Mouse (Mus musculus) thymus, adult 2 months (tissue): ENCODE results near the gene Gcgr. TPM values are rescaled to one million over a fixed set of nuclear protein-coding genes. Genes with fewer than 3 reads are reported as not detected.
A peak's percentile ranks its signal among the peaks of the same experiment; 100 is the strongest.

Source experiments
- DNase-seq: peaks from one replicate; pipeline ENCODE4 v3.0.0; 2021
- H3K27ac ChIP-seq: fragments of 200-500 bp; 2 replicates; pipeline ENCODE4 v1.5.1; 2012; ENCODE audit warnings: low read length, control low read depth; ENCODE audit not compliant: control insufficient read depth, insufficient read depth
- H3K27me3 ChIP-seq: fragments of 200-500 bp; 2 replicates; pipeline ENCODE4 v1.6.1; 2012; ENCODE audit warnings: mild to moderate bottlenecking, low read length, moderate library complexity, mixed read lengths; ENCODE audit not compliant: control insufficient read depth, insufficient read depth
- H3K36me3 ChIP-seq: fragments of 200-500 bp; 2 replicates; pipeline ENCODE4 v1.6.1; 2012; ENCODE audit warnings: mild to moderate bottlenecking, low read length, moderate library complexity; ENCODE audit not compliant: control insufficient read depth, insufficient read depth
- H3K4me1 ChIP-seq: fragments of 200-500 bp; replicated peaks from 2 replicates; pipeline ENCODE4 v1.6.1; 2012; ENCODE audit warnings: low read length; ENCODE audit not compliant: control insufficient read depth, insufficient read depth
- H3K4me3 ChIP-seq: fragments of 200-500 bp; 2 replicates; pipeline ENCODE4 v1.5.1; 2012; ENCODE audit warnings: mild to moderate bottlenecking, low read length, control low read depth, moderate library complexity; ENCODE audit not compliant: control insufficient read depth, insufficient read depth
- CTCF ChIP-seq: fragments of 200-500 bp; IDR thresholded peaks from 2 replicates; pipeline ENCODE4 v1.5.1; 2012; ENCODE audit warnings: mild to moderate bottlenecking, control low read depth, low read length, moderate library complexity, borderline replicate concordance; ENCODE audit not compliant: control insufficient read depth, poor library complexity, insufficient read depth; ENCODE audit errors: extremely low read depth
- POLR2A ChIP-seq: fragments of 200-500 bp; IDR thresholded peaks from 2 replicates; pipeline ENCODE4 v1.6.1; 2012; ENCODE audit warnings: mild to moderate bottlenecking, low read length, control low read depth, moderate library complexity; ENCODE audit not compliant: control insufficient read depth, poor library complexity, insufficient read depth; ENCODE audit errors: extremely low read depth
- WGBS: fragments of 180-500 bp; shearing (Covaris S2); methylation state at CpG from one replicate; pipeline ENCODE4 v1.1.7; 2018; 5-methylcytosine and 5-hydroxymethylcytosine counted together
- polyA plus RNA-seq: library from polyadenylated mRNA; depleted of rRNA; stranded (reverse); fragments of >200 nt; gene quantifications from 2 replicates; pipeline ENCODE4 v1.2.3, GENCODE M21; 2012

Gene Gcgr
- polyA plus RNA-seq, 1 experiment, result 1.0 TPM

DNA sequence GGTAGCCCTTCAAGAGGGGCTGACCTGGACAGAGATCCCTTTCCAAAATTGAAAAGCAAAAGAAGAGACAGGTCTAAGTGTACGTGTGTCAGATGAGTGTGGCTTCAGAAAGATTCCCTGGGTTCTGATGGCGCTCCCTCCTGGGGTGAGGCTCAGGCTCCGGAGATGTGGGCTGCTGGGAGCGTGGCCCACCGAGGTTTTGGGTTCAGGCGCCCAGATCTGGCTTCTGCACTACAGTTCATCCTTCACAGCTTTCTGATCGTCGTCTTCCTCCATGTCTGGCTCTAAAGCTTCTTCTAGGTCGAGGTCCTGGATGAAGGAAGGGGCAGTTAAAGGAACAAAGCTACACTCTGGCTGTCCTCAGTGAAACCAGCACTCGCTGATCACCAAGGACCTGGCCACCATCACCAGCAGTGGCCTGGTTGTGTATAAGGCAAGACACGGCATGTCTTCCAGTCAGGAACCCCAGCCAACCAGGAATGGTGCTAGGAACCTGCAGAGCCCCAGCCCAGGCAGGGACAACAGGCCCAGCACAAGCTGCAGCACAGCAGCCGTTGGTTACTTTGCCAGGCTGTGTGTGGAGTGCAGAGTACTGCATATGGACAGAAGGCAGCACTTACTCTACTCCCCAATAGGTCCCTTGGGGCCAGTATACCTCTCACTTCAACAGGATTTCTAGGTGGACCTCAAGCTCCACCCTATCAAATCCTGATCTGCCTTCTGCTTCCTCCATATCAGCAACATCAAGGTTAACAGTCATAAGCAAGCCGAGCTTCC is 30.6 kb downstream of the Gcgr start:
- Histone ChIP-seq H3K4me1 (no peaks in the 10 kb centered on the region), H3K27ac (no peak overlapping the region), H3K27me3 (no peaks in the 10 kb centered on the region), H3K36me3 (peaks cover 57% of the 10 kb centered on the region), H3K4me3 (no peak overlapping the region)
- DNase-seq, result no peak
- WGBS, result 92% methylated on average over 13 of the region's 13 CpGs
- TF ChIP-seq CTCF (no peak), POLR2A (no peak)

DNA sequence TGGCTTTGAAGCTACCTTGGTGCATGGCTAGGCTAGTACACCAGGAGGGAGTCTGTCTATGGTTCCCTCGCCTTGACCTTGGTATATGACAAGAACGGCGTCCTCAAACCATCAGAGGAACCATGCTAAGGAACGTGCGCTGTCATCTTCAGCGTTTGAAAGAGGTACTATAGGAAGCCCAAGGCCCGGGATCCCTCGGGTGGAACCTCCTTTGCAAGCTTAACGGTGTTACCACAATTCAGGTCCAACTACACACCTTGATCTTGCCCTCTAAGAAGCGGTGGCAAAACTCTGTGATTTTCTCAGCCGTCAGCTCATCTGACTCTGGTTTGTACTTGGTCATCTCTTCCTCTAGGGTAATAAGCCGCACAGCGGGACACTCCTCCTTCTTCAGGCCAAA is 32.5 kb downstream of the Gcgr start:
- no peak for TF ChIP-seq POLR2A
- TF ChIP-seq CTCF, result no peak
- no peaks in the 10 kb centered on the region for H3K4me1 ChIP-seq
- no peak for DNase-seq
- H3K27me3 ChIP-seq, result no peaks in the 10 kb centered on the region
- no peak overlapping the region for H3K27ac ChIP-seq
- peaks cover 75% of the 10 kb centered on the region for H3K36me3 ChIP-seq
- 97% methylated on average over 13 of the region's 13 CpGs for WGBS
- H3K4me3 ChIP-seq, result no peak overlapping the region

DNA sequence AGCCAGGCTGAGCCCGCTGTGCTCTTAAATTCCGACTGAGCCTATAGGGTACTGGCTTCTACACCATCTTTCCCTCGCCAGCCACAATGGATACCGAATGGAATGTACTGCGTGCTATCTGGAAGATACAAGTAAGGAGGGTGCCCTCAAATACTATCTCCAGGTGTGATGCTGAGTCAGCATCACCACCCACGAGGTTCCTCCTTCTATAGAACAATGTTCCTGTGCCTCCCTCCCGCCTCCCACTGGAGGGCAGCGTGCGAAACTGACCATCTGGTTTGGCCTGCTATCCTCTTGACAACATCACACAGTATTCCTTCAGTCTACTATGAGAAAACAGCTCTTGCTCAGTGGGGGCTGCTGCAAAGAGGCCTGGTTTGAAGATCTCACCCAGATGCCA is 34.6 kb downstream of the Gcgr start:
- no peak overlapping the region for H3K4me3 ChIP-seq
- peaks cover 82% of the 10 kb centered on the region for H3K36me3 ChIP-seq
- H3K4me1 ChIP-seq, result no peaks in the 10 kb centered on the region
- H3K27me3 ChIP-seq, result no peaks in the 10 kb centered on the region
- H3K27ac ChIP-seq, result no peak overlapping the region
- DNase-seq, result no peak
- 90% methylated on average over 9 of the region's 9 CpGs for WGBS
- TF ChIP-seq POLR2A (no peak), CTCF (no peak)

DNA sequence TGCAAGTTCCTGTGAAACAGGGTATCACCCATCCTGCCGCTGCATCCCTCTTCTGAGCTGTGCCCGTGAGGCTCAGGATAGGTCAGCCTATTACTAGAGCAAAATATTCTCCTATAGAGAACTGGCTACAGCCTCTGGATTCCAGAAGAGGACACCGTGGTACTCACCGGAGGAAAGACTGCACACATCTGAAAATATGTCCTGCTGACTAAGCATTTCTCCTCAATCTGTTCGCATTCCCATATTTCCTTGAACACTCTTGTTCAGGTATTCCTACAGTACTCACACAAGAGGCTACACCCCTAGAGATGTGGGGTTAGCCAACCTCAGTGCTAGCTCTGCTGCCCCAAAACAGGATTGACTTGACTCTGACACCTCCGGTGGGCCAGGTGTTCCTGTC is 37.8 kb downstream of the Gcgr start:
- DNase-seq, result no peak
- H3K27me3 ChIP-seq, result no peaks in the 10 kb centered on the region
- peaks cover 5% of the 10 kb centered on the region for H3K4me1 ChIP-seq
- WGBS, result 97% methylated on average over 6 of the region's 6 CpGs
- no peak overlapping the region for H3K4me3 ChIP-seq
- TF ChIP-seq POLR2A (no peak), CTCF (no peak)
- H3K36me3 ChIP-seq, result peaks cover 50% of the 10 kb centered on the region
- no peak overlapping the region for H3K27ac ChIP-seq

DNA sequence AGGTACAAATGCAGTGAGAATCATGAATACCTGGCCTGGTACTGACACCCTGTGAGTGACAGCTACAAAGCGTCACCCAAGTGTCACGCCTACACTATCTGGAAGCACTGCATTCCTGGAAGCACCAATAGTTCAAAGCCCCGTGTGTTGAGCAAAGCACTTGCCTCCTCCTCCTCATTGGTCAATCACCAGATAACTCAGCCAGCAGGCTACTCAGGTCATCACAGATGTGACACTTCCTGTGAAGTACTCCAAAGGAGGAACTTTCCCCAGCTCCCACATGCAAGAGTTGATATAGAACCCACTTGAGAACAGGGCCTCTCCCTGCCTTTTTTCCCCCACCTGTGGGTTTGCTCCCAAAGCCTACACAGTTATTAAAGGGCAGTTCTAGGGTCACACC is 40.6 kb downstream of the Gcgr start:
- no peak overlapping the region for H3K4me3 ChIP-seq
- no peak overlapping the region for H3K27ac ChIP-seq
- WGBS, result 91% methylated on average over 3 of the region's 3 CpGs
- H3K27me3 ChIP-seq, result no peaks in the 10 kb centered on the region
- H3K36me3 ChIP-seq, result peaks cover 27% of the 10 kb centered on the region
- TF ChIP-seq POLR2A (no peak), CTCF (no peak)
- DNase-seq, result no peak
- H3K4me1 ChIP-seq, result peaks cover 7% of the 10 kb centered on the region

DNA sequence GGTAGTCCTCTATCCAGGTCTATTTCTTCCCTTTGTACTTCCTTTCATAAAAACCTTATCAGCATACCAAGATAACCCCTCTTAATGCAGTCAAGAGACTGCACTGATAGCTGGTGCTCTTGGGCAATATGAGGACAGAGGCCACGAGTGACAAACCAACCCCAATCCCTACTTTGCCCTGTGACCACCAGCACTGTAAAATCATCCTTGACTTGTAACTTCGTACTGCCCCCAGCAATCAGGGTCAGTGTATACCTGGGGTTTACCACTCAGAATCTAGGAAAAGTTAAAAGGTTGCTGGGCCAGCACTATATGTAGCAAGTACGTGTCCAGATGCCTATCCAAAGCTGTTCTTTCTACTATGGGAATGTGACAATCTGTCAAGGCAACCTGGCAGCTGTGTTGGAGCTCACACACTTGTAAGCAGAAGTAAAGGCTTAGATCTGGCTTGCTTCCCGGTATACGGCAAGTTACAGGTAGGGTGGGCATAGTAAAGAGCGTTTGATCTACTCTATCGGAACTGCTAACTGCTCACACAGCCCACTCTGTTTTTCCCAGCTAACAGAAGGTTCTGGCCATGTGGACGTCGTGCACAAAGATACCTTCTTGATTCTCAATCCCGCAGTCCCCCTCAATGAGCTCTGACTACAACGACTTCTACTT is 41.4 kb downstream of the Gcgr start:
- Histone ChIP-seq H3K36me3 (peaks cover 20% of the 10 kb centered on the region), H3K27ac (no peak overlapping the region), H3K27me3 (no peaks in the 10 kb centered on the region), H3K4me3 (peak overlapping the region; percentile 73), H3K4me1 (peaks cover 7% of the 10 kb centered on the region)
- WGBS, result 8% methylated on average over 11 of the region's 11 CpGs
- no peak for DNase-seq
- TF ChIP-seq POLR2A (no peak), CTCF (no peak)
